Mouse (Mus musculus) splenic B cell, adult 2 months (primary cell): ENCODE measurements at regions not wholly inside any gene's neighbourhood (a gene's known extent, or its start where the extent isn't known, plus 50 kb on each side); places are given as distances from the start of the nearest gene placed in this dataset.

ENCODE experiments used
- DNase-seq: peaks from one replicate; pipeline ENCODE4 v3.0.0-alpha.2; 2011; ENCODE audit warnings: low read depth, low spot score
- H3K27me3 ChIP-seq: 2 replicates; pipeline ENCODE4 v1.6.1; 2012; ENCODE audit warnings: mild to moderate bottlenecking, low read length, moderate library complexity, mixed read lengths; ENCODE audit not compliant: control insufficient read depth, poor library complexity, insufficient read depth, severe bottlenecking
- H3K36me3 ChIP-seq: 2 replicates; pipeline ENCODE4 v1.6.1; 2012; ENCODE audit warnings: mild to moderate bottlenecking, low read length, moderate library complexity, mixed read lengths; ENCODE audit not compliant: control insufficient read depth, poor library complexity, insufficient read depth, severe bottlenecking

DNA sequence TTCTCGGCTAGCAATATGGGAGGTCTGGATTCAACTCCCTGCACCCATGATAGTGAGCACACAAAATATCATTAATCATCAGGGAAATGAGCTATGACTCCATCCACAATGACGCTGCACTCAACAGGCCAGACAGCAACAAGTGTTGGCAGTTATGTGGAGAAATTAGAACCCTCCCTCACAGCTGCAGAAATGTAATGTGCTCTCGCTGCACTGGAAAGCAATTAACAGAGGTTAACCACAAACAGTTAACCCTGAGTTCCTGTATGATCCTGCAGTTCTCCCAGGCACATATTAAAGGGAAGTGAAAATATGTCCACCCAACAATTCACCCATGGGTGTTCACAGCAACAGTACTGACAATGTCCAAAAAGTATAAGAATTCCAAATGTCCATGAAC is 54.0 kb upstream of the Jade2 start:
- no peaks in the 10 kb centered on the region for H3K36me3 ChIP-seq
- peak; percentile 26 for DNase-seq
- H3K27me3 ChIP-seq: no peaks in the 10 kb centered on the region

DNA sequence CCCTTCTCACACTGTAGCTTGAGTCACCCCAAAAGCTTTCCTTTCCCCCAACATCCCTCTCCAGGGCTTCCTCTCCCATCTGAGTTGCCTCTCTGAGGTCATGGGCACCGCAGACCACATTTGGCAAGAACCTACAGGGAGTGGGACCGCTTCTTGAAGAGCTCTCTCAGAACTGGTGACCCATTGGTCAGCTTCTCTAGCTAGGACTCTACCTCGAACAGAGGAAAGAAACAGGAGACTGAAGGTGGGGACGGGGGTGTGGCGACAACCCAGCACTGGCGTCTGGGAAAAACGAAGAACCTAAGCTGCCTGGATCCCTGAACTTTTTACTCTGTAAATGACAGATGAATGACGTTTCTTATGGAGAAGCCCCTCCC is 51.8 kb upstream of the Cdkn2aipnl start:
- no peak for DNase-seq
- H3K27me3 ChIP-seq: no peaks in the 10 kb centered on the region
- H3K36me3 ChIP-seq: no peaks in the 10 kb centered on the region

DNA sequence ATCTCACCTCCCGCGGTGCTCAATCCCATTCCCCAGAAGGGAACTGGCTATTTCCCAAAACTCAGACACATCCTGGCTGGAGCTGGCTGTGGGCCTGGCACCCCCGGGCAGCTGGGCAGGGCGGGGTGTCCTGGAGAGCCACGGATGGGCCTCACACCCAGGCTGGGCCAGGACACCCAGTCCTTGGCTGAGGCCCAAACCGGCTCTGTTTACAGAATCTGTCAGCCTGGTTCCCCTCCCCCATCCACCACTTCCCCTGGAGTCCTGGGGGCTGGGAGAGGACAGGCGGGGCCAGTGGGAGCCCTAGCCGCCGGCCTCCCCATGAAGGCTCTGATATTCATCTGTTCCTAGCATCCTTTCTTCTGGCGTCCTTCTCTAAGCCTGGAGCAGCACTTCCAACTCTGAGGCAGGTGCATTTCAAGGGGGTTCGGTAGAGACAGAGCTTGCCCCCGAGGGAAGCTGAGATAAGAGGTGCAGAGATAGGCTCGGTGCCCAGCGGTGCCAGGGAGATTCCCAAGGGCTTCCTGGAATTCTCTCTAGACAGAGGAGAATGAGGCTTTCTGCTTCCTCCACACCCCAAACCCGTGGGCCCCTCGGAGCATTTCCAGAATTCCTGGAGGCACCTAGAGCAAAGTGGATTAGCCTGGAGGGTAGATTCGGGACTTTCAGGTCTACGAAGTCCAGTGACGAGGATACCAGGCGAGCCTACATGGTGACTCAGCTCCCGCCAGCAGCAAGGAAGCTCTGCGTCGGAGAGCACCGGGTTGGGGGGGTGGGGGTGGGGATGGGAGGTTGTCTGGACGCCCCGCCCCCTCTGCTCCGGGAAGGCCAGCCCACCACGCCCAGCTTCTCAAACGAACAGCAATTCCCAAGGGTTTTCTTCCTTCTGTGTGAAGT is 51.2 kb upstream of the Cdkn2aipnl start:
- Histone ChIP-seq H3K36me3 (no peaks in the 10 kb centered on the region), H3K27me3 (no peaks in the 10 kb centered on the region)
- peak; percentile 36 for DNase-seq
